Mouse (Mus musculus) E14TG2a.4 (cell line): ENCODE data around the gene Cfd.

ENCODE experiments used
- CTCF ChIP-seq: conservative IDR thresholded peaks from 2 replicates; pipeline ENCODE4 v1.5.1; 2014; ENCODE audit warnings: low read length
- NANOG ChIP-seq: IDR thresholded peaks from 2 replicates; pipeline ENCODE4 v1.6.1; 2014; ENCODE audit warnings: borderline replicate concordance, low read length, mixed read lengths
- POU5F1 ChIP-seq: IDR thresholded peaks from 2 replicates; pipeline ENCODE4 v1.6.1; 2014; ENCODE audit warnings: low read length, borderline replicate concordance

DNA sequence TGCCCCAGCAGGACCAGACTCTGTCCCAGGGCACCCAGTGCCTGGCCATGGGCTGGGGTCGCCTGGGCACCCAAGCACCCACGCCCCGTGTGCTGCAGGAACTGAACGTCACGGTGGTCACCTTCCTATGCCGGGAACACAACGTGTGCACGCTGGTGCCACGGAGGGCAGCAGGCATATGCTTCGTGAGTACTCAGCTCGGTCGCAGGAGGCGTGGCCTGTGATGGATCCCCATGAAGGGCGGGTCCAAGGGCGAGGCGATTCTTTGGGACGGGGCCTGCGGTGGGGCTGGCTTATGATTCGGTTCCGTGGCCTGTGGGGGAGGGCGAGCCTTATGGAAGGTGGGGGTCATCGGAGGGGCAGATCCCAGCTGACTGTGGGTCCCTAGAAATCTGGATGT, 8.7 kb upstream of the Cfd start:
- TF ChIP-seq CTCF (no peak), NANOG (no peak), POU5F1 (no peak)
